Mouse (Mus musculus) embryo, embryonic 11 days (tissue): ENCODE results near the gene Arhgef18.

ENCODE experiments used
- DNase-seq: peaks from one replicate; pipeline ENCODE4 v3.0.0-alpha.2; 2015

Gene Arhgef18

GRCm38 (mm10) chr8:3397597-3397996, 4.8 kb downstream of the Arhgef18 start:
- no peak for DNase-seq

GRCm38 (mm10) chr8:3400509-3400908, 7.7 kb downstream of the Arhgef18 start:
- no peak for DNase-seq

GRCm38 (mm10) chr8:3407417-3407816, 14.6 kb downstream of the Arhgef18 start:
- DNase-seq = no peak

DNA sequence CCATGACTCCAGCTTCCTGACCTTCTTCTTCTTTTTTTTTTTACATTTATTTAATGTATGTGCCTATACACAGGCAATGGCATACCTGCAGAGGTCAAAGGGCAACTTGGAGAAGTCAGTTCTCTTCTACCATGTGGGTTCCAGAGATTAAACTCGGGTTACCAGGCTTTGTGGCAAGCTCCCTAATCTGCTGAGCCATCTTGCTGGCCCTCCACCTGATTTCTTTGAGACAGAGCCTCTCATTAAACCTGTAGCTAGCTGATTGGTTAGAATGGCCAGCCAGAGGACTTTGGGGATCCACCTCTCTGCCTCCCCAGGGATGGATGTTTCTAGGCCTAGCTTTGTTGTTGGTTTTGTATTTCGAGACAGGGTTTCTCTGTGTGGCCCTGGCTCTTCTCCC, 18.3 kb downstream of the Arhgef18 start:
- DNase-seq = no peak

GRCm38 (mm10) chr8:3411901-3412301, 19.1 kb downstream of the Arhgef18 start:
- DNase-seq = no peak

DNA sequence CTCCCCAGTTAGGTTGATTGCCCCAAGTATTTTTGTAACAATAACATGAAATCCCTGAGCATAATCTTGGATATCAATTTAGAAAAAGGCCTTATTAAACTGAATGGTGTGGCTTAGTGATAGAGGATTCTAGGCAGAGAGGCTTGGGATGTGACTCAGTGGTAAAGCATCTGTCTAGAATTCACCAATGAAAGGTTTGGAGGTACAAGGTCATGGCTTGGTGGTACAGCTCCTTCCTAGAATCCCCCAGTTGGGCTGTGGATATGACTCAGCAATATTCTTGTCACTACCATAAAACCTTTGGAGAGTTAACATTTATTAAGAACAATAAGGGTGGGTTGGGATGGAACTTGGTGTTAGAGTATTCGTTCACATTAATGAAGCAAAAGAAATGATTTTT, 20.0 kb downstream of the Arhgef18 start:
- DNase-seq = no peak

DNA sequence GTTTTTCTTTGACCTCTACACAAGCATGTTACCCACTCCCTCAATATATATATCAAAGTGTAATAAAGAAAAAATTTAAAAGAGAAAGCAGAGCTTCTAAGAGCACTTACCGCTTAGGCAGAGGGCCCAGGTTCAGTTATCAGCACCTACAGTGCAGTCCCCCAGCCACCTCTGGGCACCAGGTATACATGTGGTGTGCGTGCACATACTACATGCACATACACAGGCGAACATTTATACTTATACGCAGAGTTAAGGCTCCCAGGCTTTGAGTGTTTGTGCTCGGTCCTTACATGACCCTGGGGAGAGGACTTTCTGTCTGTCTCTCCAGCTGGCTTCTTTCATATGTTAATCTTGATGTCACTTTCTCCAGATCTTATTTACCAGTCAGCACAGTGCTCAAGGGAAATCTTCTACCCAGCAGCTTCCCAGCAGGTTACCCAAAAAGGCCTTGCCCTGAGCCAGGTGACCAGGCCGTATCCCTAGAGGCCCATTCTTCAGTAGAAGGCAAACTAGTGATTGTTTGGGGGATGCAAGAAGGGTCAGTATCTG, 21.9 kb downstream of the Arhgef18 start:
- DNase-seq = no peak

GRCm38 (mm10) chr8:3415259-3415658, 22.5 kb downstream of the Arhgef18 start:
- DNase-seq = no peak

DNA sequence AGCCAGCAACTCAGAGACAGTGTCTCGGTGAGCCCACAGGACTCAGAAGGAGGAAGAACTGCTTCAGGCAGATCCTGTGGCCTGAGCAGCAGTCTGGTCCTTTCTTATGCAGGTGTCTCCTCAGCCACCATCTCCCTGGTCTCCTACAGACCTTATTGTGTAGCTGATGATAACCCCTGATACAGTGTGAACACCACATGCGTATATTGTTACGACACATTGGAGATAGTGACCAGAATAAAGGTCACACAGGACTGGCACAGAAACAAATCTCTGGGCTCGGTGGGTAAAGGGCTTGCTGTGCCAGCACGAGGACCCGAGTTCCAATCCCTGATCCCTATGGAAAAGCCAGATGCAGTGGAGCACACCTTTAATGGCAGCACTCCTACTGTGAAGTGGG, 22.9 kb downstream of the Arhgef18 start:
- DNase-seq = no peak

GRCm38 (mm10) chr8:3416846-3417245, 24.0 kb downstream of the Arhgef18 start:
- DNase-seq = peak; percentile 21

- peak; percentile 74 for DNase-seq
These were observed 24.6 kb downstream of the Arhgef18 start for GRCm38 (mm10) chr8:3417455-3417854.

DNA sequence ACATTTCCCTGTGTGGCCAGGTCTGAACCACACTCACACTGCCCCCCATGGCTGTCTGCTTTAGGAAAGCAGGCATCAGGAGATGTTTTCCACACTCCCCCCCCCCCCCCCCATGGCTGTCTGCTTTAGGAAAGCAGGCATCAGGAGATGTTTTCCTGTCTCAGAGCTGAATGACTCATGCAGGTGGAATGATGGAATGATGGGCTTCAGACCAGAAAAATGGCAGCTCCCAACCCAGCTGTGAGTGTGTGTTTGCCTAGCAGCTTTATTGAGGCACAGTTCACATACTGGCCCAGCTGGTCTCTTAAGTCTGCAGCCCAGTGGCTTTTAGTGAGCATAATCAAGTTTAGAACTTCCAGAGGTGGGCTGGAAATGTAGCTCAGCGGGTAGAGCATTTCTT, 25.3 kb downstream of the Arhgef18 start:
- DNase-seq = peak; percentile 23

GRCm38 (mm10) chr8:3420105-3420706, 27.4 kb downstream of the Arhgef18 start:
- peak; percentile 16 for DNase-seq

GRCm38 (mm10) chr8:3421507-3421906, 28.7 kb downstream of the Arhgef18 start:
- DNase-seq = no peak

- no peak for DNase-seq
These were observed 32.4 kb downstream of the Arhgef18 start for GRCm38 (mm10) chr8:3425217-3425616.

DNA sequence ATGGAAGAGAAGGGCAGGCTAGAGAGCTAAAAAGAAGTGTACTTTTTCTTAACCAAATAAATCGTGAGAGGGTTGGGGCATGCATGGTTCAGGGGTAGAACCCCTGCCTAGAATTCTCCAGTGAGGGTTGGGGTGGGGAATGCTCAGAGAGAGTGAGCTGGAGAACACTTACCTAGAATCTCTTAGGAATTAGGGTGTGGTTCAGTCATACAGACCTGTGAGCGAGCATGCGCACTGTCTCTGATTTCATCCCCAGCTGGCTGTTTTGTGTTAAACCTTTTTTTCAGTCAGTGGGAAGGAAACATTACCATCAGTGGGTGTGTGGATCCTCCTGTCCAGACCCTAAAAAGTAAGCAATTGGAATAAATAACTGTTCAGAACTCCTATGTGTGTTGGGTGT, 33.4 kb downstream of the Arhgef18 start:
- DNase-seq = no peak

DNA sequence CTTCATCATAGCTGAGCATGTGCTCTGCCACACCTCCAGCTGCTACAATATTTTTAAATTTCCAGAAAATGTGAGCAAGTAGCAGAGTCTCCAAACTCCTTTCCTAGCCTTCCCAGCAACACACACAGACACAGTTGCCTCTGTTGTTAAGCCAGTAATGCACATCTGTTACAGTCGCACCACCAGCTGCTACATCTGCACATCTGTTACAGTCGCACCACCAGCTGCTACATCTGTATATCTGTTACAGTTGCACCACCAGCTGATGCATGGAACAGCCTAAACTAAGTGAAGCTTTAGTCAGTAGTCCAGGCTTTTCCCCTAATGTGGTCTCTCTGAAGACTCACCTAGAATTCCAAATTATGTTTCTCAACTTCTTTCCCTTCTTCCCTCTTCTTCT, 35.6 kb downstream of the Arhgef18 start:
- DNase-seq = no peak

- DNase-seq = no peak
These were observed 37.2 kb downstream of the Arhgef18 start for GRCm38 (mm10) chr8:3429966-3430365.

DNA sequence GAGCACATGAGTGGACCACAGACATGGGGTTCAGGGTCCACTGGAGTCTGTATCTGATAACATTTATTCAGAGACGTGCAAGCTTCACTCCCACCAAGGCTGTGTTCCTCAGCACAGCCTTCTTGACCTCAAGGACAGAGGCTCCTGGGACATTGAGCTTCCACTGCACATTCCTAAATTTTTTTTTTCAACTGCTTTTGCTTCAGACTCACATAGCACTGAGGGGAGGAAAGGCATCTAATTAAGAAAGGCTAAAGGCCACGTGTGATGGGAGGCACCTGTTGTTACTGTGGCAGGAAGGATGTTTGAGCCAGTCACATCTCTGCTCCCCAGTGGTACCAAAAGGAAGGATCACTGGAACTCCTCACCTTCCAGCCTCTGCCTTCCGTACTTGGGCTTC, 38.3 kb downstream of the Arhgef18 start:
- DNase-seq = no peak

GRCm38 (mm10) chr8:3436492-3436891, 43.7 kb downstream of the Arhgef18 start:
- DNase-seq = no peak

DNA sequence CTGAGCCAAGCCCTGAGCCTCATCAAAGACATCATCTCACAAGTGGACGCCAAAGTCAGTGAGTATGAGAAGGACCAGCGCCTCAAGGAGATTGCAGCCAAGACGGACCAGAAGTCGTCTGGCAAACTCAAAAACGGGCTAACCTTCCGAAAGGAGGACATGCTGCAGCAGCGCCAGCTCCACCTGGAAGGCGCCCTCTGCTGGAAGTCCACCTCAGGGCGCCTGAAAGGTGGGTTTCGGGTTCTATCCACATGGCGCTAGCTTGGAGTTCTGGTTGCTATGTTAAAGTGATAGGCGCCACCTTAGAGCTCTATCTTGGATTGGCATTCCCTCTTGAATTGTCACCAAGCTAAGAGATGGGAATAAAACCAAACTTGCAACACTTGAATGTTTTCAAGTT, 46.7 kb downstream of the Arhgef18 start:
- peak; percentile 26 for DNase-seq

DNA sequence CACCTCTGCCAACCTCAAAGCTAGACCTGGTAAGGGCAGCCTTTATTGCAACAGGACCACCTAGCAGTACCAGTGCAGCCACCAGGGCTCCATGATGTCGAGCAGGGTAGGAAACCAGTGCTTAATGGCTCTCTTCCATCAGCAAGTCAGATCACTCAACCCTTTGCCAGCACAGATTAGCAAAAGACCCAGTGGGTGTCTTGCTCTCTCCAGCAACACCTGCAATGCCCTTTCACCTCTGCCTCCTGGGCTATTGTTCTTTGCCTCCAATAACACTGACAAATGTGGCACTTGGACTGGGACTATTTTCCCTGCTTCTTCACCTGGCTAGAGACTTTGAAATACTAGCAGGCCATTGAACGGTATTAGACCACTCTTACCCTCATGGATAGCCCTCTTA, 56.4 kb downstream of the Arhgef18 start:
- no peak for DNase-seq

DNA sequence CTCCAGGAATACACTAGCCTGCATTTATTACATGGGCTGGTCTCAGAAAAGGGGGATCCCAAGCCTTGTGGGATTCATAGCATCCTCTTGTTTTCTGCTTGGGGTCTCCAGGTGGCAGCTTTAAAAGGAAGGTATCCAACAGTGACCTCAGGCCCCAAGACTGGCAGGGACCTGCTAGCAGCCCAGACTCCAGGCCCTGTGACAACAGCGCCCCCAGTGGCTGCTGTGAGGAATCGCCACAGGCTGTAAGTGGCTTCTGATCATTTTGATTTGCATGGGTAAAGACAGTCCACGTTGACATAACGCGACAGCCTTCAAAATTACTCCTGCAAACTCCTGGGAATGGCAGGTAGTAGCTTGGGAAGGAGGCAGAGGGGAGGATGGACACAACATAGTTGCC, 57.9 kb downstream of the Arhgef18 start:
- DNase-seq = peak; percentile 75

DNA sequence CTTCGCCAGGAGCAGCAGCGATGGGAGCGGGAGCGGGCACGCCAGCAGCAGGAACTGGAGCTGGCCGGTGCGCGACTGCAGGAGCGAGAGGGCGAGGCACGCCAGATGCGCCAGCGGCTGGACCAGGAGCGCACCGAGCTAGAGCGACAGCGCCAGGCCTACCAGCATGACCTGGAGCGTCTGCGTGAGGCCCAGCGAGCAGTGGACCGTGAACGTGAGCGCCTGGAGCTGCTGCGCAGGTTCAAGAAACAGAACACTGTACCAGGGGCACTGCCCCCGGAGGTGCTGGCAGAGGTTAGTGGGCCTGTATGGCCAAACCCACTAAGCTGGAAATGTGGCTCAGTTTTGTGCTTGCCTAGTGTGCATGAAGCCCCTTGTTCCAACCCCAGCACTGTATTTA, 59.2 kb downstream of the Arhgef18 start:
- DNase-seq = no peak

DNA sequence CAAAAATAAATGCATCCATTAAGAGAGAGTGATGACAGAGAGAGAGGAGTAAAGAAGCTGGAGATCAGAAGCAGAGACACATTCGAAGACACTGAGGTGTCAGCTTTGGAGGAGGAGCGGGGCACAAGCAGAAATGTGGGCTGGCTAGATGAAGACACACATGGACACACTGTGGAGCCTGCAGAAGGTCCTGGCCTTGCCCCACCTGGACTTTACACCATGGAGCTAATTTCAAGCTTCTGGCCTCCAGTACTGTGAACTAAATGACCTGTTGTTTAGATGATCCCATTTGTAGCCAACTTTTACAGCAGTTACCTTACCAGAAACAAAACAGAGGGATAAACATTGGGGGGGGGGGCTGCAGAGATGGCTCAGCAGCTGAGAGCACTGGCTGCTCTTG, 70.4 kb downstream of the Arhgef18 start:
- DNase-seq = no peak
